Mouse (Mus musculus): ENCODE results near the gene Man2c1. TPM values are rescaled to one million over a fixed set of nuclear protein-coding genes. Genes with fewer than 3 reads are reported as not detected.

Gene Man2c1
- polyA plus RNA-seq, 1 experiment from 2014 or later = 101 TPM

DNA sequence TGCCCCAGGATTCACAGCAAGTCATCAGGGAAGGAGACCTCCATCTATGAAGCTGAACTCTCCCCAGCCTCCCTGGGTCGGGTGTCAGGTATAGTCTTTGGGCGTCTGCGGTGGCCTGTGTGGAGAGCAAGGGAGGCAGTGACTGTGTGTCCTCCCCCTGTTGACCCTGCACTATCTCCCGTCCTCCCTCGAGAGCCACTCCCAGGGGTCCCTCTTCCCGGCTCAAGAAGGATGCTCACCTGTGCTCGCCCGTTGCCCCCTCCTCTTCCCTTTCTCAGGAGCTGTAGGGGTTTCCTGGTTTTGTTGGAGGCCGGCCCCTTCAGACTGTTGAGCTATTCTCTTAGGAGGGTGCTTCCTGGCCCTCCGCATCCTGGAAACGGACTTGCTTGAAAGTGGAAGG lies 12.7 kb downstream of the Man2c1 start:
- CTCF ChIA-PET = interaction anchor here (2.9 kb wide), 1 partner anchor 12 kb away, joined by 10 read pairs; the partner anchor contains the start of gene Man2c1
- POLR2A ChIA-PET = no interaction called here
- no peak for TF ChIP-seq CTCF (IDR thresholded peaks at IDR 0.05)
- H3K27me3 ChIP-seq = no peaks in the 10 kb centered on the region
- in situ Hi-C loops (cut with MboI; ENCODE audit: low pct_unique_long_range_greater_than_20kb) = no loop called here
- ATAC-seq = no peak
- DNase-seq (ENCODE audit: low read depth, low spot score) = no peak

- no peak for TF ChIP-seq CTCF (IDR thresholded peaks at IDR 0.05)
- ChIA-PET CTCF (no interaction called here), POLR2A (interaction anchor here (1.0 kb wide), 1 partner anchor 10 kb away, joined by 5 read pairs; no protein-coding TSS in a partner anchor)
- in situ Hi-C loops (cut with MboI; ENCODE audit: low pct_unique_long_range_greater_than_20kb) = no loop called here
- H3K27me3 ChIP-seq = no peaks in the 10 kb centered on the region
- no peak for DNase-seq (ENCODE audit: low read depth, low spot score)
- ATAC-seq = no peak
Observed at GRCm38 (mm10) chr9:57144830-57145229, 14.3 kb downstream of the Man2c1 start.

- no peak for TF ChIP-seq CTCF (IDR thresholded peaks at IDR 0.05)
- no peak for ATAC-seq
- no peak for DNase-seq (ENCODE audit: low read depth, low spot score)
- H3K27me3 ChIP-seq = no peaks in the 10 kb centered on the region
- in situ Hi-C loops (cut with MboI; ENCODE audit: low pct_unique_long_range_greater_than_20kb) = no loop called here
- ChIA-PET CTCF (interaction anchor here (0.6 kb wide), 1 partner anchor 25 kb away, joined by 3 read pairs; no protein-coding TSS in a partner anchor), POLR2A (interaction anchor here (1.9 kb wide), 1 partner anchor 8 kb away, joined by 8 read pairs; no protein-coding TSS in a partner anchor)
Observed at GRCm38 (mm10) chr9:57146451-57147066, 16.1 kb downstream of the Man2c1 start.

DNA sequence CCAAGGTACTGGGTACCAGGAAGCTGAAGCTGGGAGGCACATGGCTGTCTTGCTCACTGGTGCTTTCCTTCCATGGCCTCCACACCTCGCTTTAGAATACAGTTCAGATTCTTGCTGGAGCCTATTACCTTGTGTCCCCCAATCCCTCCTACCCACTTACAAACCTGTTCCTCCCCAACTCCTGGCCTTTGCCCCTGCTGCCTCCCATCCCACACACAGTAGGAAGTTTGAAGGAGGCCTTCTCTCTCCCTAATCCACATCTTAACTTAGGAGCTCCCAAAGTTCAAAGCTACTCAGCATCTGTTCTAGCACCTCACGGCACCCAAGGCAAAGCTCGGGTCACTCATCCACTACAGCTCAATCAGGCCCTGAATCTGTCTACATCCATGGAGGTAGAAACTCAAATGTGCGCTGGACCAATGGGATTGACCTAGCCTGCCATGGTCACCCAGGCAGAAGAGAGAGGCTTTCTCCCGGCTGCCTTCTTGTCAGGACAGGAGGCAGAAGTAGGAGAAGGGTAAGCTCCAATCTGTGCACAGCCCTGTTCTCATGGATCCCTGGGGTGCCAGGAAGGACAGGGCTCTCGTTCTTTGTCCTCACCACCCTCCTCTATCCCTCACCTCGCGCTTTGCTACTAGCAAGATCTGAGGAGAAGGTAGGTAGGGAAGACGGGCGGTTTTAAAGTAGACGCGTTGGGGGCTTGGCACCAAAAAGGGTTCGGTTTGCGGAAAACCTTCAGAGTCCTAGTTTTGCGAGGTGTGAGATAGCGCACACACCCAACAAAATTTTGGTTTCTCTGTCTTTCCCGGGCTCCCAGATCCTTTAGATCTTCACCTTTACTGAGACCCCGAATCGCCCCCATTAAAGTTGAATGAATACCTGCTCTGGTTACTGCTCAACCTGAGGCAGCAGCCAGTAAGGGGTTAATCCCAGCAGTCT lies 17.0 kb downstream of the Man2c1 start:
- no peak for TF ChIP-seq CTCF (IDR thresholded peaks at IDR 0.05)
- H3K27me3 ChIP-seq = no peaks in the 10 kb centered on the region
- peak; percentile 23 for ATAC-seq
- in situ Hi-C loops (cut with MboI; ENCODE audit: low pct_unique_long_range_greater_than_20kb) = no loop called here
- ChIA-PET CTCF (interaction anchor here (0.6 to 1.5 kb wide), 2 partner anchors 16 to 24 kb away, joined by 3 to 8 read pairs; no protein-coding TSS in a partner anchor), POLR2A (interaction anchor here (1.0 to 1.9 kb wide), 3 partner anchors 9 to 16 kb away, joined by 3 to 8 read pairs (median 4); no protein-coding TSS in a partner anchor)
- no peak for DNase-seq (ENCODE audit: low read depth, low spot score)

- DNase-seq (ENCODE audit: low read depth, low spot score) (no peak), ATAC-seq (peak; percentile 78)
- CTCF ChIA-PET = interaction anchor here (1.5 kb wide), 1 partner anchor 17 kb away, joined by 8 read pairs; no protein-coding TSS in a partner anchor
- no peaks in the 10 kb centered on the region for H3K27me3 ChIP-seq
- POLR2A ChIA-PET = interaction anchor here (0.6 to 1.9 kb wide), 4 partner anchors 10 to 211 kb away, joined by 3 to 8 read pairs (median 4); partner anchors contain the start of gene Imp3
- in situ Hi-C loops (cut with MboI; ENCODE audit: low pct_unique_long_range_greater_than_20kb) = no loop called here
- no peak for TF ChIP-seq CTCF (IDR thresholded peaks at IDR 0.05)
Observed at GRCm38 (mm10) chr9:57148144-57148878, 17.8 kb downstream of the Man2c1 start, which contains the start of gene Neil1. Gene Neil1 (minus strand): TSS chr9:57148305.

DNA sequence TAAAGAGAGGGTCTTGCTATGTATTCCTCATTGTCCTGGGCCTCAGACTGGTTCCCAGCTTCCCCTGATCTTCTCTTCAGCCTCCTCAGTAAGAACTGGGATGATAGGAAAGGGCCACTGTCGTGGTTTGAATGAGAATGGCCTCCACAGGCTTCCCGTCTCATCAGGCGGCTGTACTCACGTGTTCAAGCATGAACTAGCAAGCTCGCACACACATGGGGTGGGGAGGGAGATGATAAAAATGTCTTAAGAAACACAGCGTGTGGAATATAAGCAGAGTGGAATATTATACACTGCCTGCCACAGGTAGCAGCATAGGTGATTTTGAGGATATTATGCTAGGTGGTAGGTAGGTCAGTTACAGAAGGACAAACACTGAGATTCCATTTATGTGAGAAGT lies 18.5 kb downstream of the Man2c1 start:
- no peak for ATAC-seq
- no peaks in the 10 kb centered on the region for H3K27me3 ChIP-seq
- CTCF ChIA-PET = interaction anchor here (1.4 kb wide), 1 partner anchor 11 kb away, joined by 4 read pairs; no protein-coding TSS in a partner anchor
- in situ Hi-C loops (cut with MboI; ENCODE audit: low pct_unique_long_range_greater_than_20kb) = no loop called here
- POLR2A ChIA-PET = interaction anchor here (0.6 to 1.0 kb wide), 2 partner anchors 18 to 212 kb away, joined by 3 to 4 read pairs; partner anchors contain the start of gene Imp3
- TF ChIP-seq CTCF (IDR thresholded peaks at IDR 0.05) = no peak
- no peak for DNase-seq (ENCODE audit: low read depth, low spot score)

DNA sequence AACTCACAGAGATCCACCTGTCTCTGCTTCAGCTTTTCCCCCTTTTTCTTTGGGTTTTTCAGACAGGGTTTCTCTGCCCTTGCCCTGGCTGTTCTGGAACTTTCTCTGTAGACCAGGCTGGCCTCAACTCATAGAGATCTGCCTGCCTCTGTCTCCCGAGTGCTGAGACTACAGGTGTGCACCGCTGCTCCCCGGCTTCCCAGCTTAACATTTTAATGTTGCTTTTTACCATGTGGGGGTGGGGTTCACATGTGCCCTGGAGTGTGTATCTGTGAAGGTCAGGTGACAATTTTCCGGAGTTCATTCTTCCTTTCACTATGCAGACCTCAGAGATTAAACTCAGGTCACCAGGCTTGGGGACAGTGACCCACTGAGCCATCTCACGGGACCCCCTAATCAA lies 19.7 kb downstream of the Man2c1 start:
- H3K27me3 ChIP-seq = no peaks in the 10 kb centered on the region
- DNase-seq (ENCODE audit: low read depth, low spot score) = no peak
- in situ Hi-C loops (cut with MboI; ENCODE audit: low pct_unique_long_range_greater_than_20kb) = loop anchor here (10.0 kb wide), 1 partner anchor 285 kb away; no protein-coding TSS in a partner anchor
- ChIA-PET CTCF (interaction anchor here (1.0 to 1.4 kb wide), 2 partner anchors 10 to 306 kb away, joined by 3 to 4 read pairs; no protein-coding TSS in a partner anchor), POLR2A (no interaction called here)
- ATAC-seq = no peak
- TF ChIP-seq CTCF (IDR thresholded peaks at IDR 0.05) = no peak

DNA sequence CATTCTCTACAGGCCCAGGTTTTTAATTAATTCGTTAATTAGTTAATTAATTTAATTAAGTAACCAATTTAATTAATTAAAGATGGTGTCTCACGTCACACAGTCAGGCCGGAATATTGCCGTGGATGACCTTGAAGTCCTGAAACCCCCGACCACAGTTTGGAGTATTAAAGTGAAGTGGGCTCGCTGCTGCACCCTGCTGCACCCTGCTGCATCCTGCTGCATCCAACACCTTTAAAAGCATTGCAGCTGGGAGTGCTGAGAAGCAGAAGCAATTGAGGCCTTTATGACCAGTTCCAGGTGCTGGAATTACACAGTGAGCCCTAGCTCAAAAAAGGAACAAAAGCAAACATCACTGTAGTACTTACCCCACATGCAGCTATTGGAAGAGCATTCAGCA lies 21.8 kb downstream of the Man2c1 start:
- ATAC-seq (no peak), DNase-seq (ENCODE audit: low read depth, low spot score) (no peak)
- ChIA-PET CTCF (interaction anchor here (1.0 kb wide), 1 partner anchor 17 kb away, joined by 3 read pairs; no protein-coding TSS in a partner anchor), POLR2A (no interaction called here)
- in situ Hi-C loops (cut with MboI; ENCODE audit: low pct_unique_long_range_greater_than_20kb) = loop anchor here (10.0 kb wide), 1 partner anchor 282 kb away; no protein-coding TSS in a partner anchor
- TF ChIP-seq CTCF (IDR thresholded peaks at IDR 0.05) = no peak
- no peaks in the 10 kb centered on the region for H3K27me3 ChIP-seq

DNA sequence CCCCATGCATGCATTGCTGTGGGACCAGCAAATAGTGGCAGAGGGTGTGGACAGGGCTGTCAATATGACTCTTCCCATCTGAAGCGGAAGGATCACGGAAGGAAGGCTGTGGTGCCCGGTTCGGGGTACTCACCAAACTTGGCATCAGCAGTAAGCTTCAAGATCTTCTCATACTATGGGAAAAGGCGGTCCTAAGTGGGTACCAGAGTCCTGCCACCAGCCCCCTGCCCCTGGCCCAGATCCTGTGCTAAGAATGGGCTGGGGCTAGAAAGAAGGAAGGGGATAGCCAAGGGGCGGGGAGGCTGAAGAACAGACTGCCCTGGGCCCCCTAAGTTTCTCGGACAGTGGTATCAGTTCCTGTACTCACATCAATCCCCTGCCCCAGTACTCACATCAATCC lies 25.9 kb downstream of the Man2c1 start:
- H3K27me3 ChIP-seq = no peaks in the 10 kb centered on the region
- DNase-seq (ENCODE audit: low read depth, low spot score) = no peak
- no peak for ATAC-seq
- no peak for TF ChIP-seq CTCF (IDR thresholded peaks at IDR 0.05)
- ChIA-PET CTCF (no interaction called here), POLR2A (no interaction called here)
- in situ Hi-C loops (cut with MboI; ENCODE audit: low pct_unique_long_range_greater_than_20kb) = loop anchor here (10.0 kb wide), 1 partner anchor 278 kb away; no protein-coding TSS in a partner anchor

DNA sequence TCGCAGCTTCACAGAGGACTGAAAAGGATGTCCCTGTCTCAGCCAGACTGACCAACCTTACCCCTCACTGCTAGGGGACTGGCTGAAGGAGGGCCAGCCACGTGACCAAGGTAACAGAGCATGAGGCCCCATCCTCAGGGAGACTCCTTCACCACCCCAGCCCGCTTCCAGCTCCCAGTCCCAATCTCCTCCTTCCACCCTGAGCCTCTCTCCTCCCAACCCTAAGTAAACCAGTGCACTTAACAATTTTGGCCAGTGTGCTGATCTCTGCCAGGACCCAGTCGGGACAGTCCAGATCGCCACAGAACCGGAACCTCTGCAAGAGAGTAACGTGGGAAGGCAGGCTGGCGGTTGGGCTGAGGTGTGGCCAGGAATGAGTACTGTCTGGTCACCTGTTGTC lies 26.3 kb downstream of the Man2c1 start:
- DNase-seq (ENCODE audit: low read depth, low spot score) (no peak), ATAC-seq (no peak)
- no peaks in the 10 kb centered on the region for H3K27me3 ChIP-seq
- in situ Hi-C loops (cut with MboI; ENCODE audit: low pct_unique_long_range_greater_than_20kb) = loop anchor here (10.0 kb wide), 1 partner anchor 278 kb away; no protein-coding TSS in a partner anchor
- no peak for TF ChIP-seq CTCF (IDR thresholded peaks at IDR 0.05)
- ChIA-PET CTCF (no interaction called here), POLR2A (no interaction called here)
